Mouse (Mus musculus): ENCODE measurements at regions not wholly inside any gene's neighbourhood (a gene's known extent, or its start where the extent isn't known, plus 50 kb on each side); places are given as distances from the start of the nearest gene placed in this dataset.

DNA sequence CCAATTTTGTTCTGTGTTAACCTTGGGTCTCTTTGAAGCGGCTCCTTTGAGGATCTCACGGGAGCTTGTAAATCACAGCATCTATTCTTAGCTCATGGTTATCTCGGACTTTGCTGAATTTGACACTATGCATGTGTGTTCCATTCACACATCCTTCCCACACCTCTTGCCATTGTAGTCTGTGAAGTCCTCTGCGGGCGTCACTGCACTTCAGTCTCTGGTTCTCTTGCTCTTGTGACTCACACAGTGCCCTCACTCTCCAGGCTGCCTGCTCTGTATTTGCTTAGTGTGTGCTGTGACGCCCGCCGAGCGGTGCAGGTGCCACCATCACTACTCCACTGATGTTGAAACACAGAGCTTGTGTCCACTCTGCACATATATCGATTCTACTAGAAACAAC, 1271.2 kb downstream of the Synb start:
- DNase-seq (ENCODE audit: low read depth, low spot score) = no peak

DNA sequence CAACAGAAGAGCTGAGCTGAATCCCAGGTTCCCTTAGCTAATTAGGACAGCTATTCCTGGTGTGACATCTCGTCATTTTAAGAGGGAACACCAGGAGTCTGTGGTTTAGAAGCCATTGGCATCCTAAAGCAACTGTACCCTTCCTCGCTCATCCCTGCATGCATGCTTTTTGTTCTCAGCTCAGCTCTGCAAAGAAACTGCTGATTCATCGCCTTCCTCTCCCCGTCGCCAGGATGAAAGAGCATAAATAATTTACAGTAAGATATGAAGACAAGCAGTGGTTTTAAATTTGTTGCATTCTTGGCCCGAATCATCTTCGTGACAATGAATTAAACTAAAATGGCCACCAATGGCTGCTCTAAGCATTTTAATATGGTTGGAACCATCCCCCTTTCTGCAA, 1272.9 kb downstream of the Synb start:
- DNase-seq (ENCODE audit: low read depth, low spot score) = no peak

DNA sequence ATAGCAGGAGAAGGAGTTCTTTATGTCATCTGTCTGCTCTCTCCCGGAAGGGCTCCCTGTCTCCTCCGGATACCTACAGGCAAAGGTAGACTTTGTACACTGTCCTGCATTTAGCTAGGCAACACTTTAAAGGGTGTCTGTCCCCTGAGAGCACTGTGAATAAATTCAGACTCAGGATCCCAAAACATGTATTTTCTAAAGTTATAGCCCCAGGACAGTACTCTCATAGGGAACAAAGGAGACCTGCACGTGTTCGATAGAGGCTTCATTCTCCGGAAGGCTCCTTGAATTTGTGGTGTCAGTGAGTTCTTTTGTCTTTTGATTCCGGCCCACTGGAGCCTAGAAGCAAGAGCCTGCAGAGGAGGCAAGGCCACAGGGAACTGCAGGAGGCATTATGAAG, 1273.3 kb downstream of the Synb start:
- no peak for DNase-seq (ENCODE audit: low read depth, low spot score)

DNA sequence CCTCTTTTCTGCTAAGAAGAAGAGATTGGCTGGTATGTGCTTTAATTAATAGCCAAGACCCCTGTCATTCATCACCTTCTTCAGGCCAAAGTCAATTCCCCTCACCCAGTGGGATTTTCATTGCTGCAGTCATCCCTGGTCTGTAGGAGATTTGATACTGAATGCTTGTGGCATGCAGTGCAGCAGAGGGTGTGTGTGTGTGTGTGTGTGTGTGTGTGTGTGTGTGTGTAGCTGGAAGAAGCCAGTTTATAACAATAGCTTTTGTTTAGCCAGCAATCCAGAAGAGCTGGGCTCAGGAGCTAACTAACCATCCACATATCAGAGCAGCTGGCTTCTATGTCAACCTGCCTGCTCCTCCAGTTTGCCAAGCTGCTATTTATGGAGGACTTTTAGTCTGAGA, 1275.4 kb downstream of the Synb start:
- no peak for DNase-seq (ENCODE audit: low read depth, low spot score)

DNA sequence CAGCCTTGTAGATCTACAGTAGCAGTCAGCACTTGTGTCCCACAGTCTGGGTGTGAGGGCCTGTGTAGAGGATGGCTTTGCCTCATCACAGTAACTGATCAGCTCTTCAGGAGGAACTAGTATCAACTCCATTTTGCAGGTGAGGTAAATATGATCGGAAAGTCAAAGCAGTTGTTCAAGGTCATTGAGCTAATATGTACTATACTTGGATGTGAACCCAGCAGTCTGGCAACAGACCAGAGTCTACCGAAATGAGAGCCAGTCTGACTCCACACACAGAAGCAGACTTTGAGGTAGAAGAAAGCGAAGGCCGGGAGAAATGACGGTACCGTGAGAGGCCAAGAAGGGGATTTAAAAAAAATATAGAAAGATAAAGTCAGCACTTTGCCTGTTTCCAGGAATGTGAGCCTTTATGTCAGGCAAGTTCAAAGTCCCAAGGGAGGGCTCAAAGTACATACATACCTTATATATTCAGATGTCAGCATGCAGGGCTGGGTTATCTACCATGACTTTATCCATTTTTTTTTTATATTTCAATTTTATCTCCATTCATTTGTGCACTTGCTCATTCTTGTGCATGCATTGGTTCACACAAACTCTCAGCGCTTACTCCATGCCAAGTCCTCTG, 1297.2 kb downstream of the Synb start:
- DNase-seq (ENCODE audit: low read depth, low spot score) = no peak

DNA sequence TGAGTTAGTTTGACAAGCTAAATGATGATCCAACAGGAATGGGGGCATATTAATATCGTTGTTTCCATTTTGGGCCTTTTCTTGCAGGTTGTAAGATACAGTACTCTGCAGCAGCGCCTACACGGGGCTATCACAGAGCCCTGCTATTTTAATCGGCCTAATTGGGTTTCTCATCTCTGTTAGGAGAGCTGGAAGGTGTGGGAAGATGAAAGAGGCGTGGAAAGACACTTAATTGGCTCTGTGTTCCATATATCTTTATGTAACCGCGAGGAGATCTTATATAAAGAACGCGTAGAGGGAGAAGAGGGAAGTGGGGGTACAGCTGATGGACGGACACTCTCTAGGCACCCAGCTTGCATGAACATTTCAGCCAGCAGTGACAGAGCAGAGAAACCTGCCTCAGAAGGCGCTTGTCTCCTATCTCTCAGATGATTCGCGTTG, 1300.5 kb downstream of the Synb start:
- no peak for DNase-seq (ENCODE audit: low read depth, low spot score)

DNA sequence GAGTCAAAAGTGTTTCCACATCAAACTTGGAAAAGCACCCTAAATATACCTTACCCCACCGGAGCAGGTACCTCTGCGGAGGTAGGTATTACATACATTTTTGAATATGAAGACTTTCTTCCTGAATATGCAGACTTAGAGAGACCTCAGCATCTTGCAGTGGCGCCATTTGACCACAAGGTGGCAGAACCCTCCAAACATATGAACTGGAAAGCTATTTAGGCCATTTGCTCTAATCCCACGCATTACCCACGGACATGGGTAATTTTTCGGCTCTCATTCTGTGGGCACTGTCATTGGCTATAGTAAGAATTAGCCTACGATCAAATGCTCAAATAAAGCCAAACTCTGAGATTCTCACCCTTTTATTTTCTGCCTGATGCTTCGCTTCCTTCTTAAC, 1301.0 kb downstream of the Synb start:
- peak; percentile 56 for DNase-seq (ENCODE audit: low read depth, low spot score)

DNA sequence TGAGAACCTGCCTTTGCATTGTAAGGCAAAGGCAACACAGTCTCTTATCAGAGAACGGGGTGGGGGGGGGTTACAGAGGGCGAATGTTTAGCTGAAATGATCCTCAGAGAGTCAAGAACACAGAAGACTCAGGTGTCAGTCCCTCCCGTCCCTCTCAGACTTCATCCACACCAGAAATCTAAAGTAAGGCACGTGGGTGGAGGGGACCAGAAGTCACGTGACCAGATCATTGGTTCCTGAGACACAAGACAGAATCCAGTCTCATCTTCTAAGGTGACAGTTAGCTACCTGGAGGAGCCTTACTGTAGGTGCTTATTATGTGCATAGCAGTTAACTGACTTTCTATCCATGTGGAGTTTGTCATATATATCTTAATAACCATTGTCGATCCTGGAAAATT, 1302.0 kb downstream of the Synb start:
- DNase-seq (ENCODE audit: low read depth, low spot score) = no peak

DNA sequence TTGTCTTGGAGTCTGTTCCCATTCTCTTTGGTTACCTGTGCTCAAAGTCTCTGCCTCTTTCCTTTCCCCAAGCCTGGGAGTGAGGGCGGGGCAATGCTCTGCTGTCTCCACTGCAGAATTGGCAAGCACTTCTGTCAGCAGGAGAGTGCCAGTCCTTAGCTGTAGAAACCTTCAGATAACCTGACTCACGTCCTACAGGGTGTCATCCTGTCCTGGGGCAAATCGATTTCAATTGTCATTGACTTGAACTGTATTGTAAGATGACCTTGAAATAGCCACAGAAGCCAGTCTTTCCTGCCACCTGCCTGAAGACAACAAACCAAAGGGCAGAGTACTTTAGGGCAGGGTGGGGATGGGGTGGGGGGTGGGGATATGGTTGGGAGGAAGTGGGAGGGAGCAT, 1303.8 kb downstream of the Synb start:
- DNase-seq (ENCODE audit: low read depth, low spot score) = no peak

Measured in A20 (cell line).